In the genomic region with DNA sequence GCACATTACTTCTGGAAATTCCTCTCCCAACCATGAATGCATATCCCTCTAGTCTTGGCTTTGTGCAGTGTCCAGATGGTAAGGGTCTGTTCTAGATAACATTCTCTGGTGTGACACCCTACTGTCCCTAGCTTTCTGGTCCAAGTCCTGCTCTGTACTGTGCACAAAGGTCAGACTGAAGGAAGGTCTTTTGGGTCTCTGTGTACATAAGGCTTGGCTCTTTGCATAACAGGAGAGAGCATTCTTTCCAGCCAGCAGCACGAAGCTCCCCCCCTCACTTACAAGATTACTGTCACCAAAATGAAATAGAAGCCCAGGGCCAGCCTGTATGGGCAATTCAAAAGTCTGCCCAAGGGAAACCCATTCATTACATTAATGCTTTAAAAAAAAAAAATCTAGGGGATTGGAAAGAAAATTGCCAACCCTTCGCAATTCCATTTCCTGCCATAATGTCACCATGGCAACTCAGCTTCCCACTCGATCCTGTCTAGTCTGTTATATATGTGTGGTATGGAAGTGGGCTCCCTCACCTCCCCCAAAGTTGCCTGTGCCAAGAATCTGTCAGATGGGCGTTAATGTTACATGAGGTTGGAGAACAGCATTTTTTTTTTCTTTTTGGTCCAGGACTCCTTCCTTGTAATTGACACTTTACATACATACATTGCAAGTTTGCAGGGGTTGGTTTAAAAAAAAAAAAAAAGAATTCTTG, we compare ENCODE assay signal across 7 mouse cellular contexts.
DNase-seq lines count a peak whose midpoint lies in the region; ATAC-seq and TF ChIP-seq lines count a peak whose summit lies in the region.

No protein-coding gene starts in this region.

- no peak for TF ChIP-seq POLR2A in kidney, adult 2 months (IDR thresholded peaks at IDR 0.05; ENCODE audit: low read depth, low read length)

- no peak for TF ChIP-seq CTCF in kidney, adult 2 months (conservative IDR thresholded peaks at IDR 0.05; ENCODE audit: insufficient read depth, insufficient read length, low read depth, low read length)

- 0 out of 2 replicates have a peak overlapping the region, but pooled peaks have one; percentile 5 for H3K27ac ChIP-seq in neural tube, embryonic 11.5 days (ENCODE audit: low read depth, low read length)
- peak overlapping the region; percentile 48; the same call in 1 of the 2 replicates for H3K27ac ChIP-seq in embryonic facial prominence, embryonic 13.5 days
- no peak overlapping the region for H3K27ac ChIP-seq in kidney, adult 2 months (ENCODE audit: insufficient read depth, low read depth, low read length)

- no peaks in the 10 kb centered on the region for H3K27me3 ChIP-seq in neural tube, embryonic 11.5 days (ENCODE audit: control insufficient read depth, insufficient read depth, low read length)
- H3K27me3 ChIP-seq in embryonic facial prominence, embryonic 13.5 days: no peaks in the 10 kb centered on the region
- H3K27me3 ChIP-seq in kidney, adult 2 months (replicated peaks; ENCODE audit: control insufficient read depth, insufficient read depth, low read length): no peaks in the 10 kb centered on the region

- peak; percentile 58; the same call in 1 of the 2 replicates for ATAC-seq in neural tube, embryonic 11.5 days (ENCODE audit: insufficient read depth, low FRiP score, low TSS enrichment)
- no peak for ATAC-seq in embryonic facial prominence, embryonic 13.5 days (ENCODE audit: insufficient number of reproducible peaks, insufficient read depth, low FRiP score, low TSS enrichment, low read depth)
- no peak for ATAC-seq in monocyte, adult 5-6 weeks (replicated peaks; ENCODE audit: insufficient number of reproducible peaks, low FRiP score, low TSS enrichment, poor library complexity, severe bottlenecking)

- intact Hi-C loops in left cerebral cortex, postnatal 36 days (cut with DNase I): no loop called here

- no peak for DNase-seq in neural tube, embryonic 11.5 days (ENCODE audit: low spot score)
- DNase-seq in neural tube, embryonic 10.5 days (ENCODE audit: extremely low spot score, low spot score): no peak
- peak; percentile 42 to 53 for DNase-seq in left cerebral cortex, postnatal 36 days (ENCODE audit: low spot score in 2 of 2)
- DNase-seq in ovary, adult 18-20 months (ENCODE audit: low spot score): no peak
- DNase-seq in kidney, adult 2 months: no peak

- H3K9ac ChIP-seq in neural tube, embryonic 11.5 days (ENCODE audit: low read length): no peak overlapping the region
- no peak overlapping the region for H3K9ac ChIP-seq in embryonic facial prominence, embryonic 13.5 days

- H3K9me3 ChIP-seq in neural tube, embryonic 11.5 days (ENCODE audit: control insufficient read depth, low read length): no peaks in the 10 kb centered on the region
- no peaks in the 10 kb centered on the region for H3K9me3 ChIP-seq in embryonic facial prominence, embryonic 13.5 days

- WGBS in neural tube, embryonic 11.5 days: 46% methylated on average over 4 of the region's 4 CpGs
- WGBS in embryonic facial prominence, embryonic 13.5 days: 22% methylated on average over 4 of the region's 4 CpGs
- 45% methylated on average over 4 of the region's 4 CpGs for WGBS in kidney, adult 2 months

- no peaks in the 10 kb centered on the region for H3K4me1 ChIP-seq in neural tube, embryonic 11.5 days (ENCODE audit: control insufficient read depth, insufficient read depth, low read length)
- H3K4me1 ChIP-seq in embryonic facial prominence, embryonic 13.5 days: peaks cover 13% of the 10 kb centered on the region
- H3K4me1 ChIP-seq in kidney, adult 2 months (ENCODE audit: control insufficient read depth, insufficient read depth, low read length): no peaks in the 10 kb centered on the region

- H3K4me2 ChIP-seq in neural tube, embryonic 11.5 days (ENCODE audit: low read depth): no peak overlapping the region
- no peak overlapping the region for H3K4me2 ChIP-seq in embryonic facial prominence, embryonic 13.5 days

- no peaks in the 10 kb centered on the region for H3K36me3 ChIP-seq in neural tube, embryonic 11.5 days (ENCODE audit: control insufficient read depth, insufficient read depth, low read length)
- no peaks in the 10 kb centered on the region for H3K36me3 ChIP-seq in embryonic facial prominence, embryonic 13.5 days
- H3K36me3 ChIP-seq in kidney, adult 2 months (ENCODE audit: control insufficient read depth, insufficient read depth, low read length): no peaks in the 10 kb centered on the region

- no peak overlapping the region for H3K4me3 ChIP-seq in neural tube, embryonic 11.5 days (ENCODE audit: low read depth, low read length)
- H3K4me3 ChIP-seq in embryonic facial prominence, embryonic 13.5 days: no peak overlapping the region
- no peak overlapping the region for H3K4me3 ChIP-seq in kidney, adult 2 months (ENCODE audit: insufficient read depth, low read depth, low read length)

Comparison
In these comparisons a context has a peak if more than half of its experiments do, and no peak if none do; other contexts are left out.
1. DNase-seq: peak in left cerebral cortex, postnatal 36 days (2 of 2); none in neural tube, embryonic 11.5 days (single experiment), neural tube, embryonic 10.5 days (single experiment), ovary, adult 18-20 months (single experiment) and kidney, adult 2 months (single experiment).